Mouse (Mus musculus) ES-CJ7 (cell line): Measurements from ENCODE around the gene Phc2.

Experiments
- DNase-seq: peaks from one replicate; pipeline ENCODE4 v3.0.0; 2011; ENCODE audit warnings: low read depth, low spot score

Gene Phc2

DNA sequence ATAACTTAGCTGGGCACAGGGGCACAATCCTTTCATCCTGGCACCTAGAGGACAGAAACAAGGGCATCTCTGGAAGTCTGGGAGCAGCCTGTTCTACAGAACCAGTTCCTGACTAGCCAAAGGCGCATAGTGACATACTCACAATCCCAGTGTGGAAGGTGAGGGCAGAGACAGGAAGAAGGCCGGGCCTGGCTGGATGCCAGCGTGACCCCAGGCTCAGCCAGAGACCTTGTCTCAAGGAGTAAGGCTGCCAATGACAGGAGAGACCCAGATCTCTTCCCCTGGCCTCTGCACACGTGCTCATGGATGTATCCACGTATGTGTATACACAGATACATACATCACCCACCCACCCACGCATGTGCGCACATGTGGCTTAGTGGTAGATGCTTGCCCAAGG, 127.5 kb downstream of the Phc2 start:
- DNase-seq, result no peak

DNA sequence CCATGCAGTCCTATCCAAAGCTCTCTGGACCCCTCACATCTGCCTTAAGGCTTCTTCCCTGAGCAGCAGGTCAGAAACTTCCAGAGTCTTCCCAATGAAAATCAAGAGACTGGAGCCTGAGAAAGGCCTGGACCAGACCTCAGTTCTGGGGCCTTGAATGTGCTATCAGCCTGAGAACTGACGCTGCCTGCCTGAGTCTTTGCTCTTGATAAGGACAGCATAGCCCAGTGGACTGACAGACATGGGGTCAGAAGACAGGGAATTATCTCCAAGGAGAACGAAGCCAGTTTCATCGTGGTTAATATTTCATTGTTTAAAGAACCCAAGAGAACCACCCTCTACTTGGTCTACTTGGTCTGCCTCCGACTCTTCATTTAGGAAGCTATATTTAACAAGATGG, 128.1 kb downstream of the Phc2 start:
- no peak for DNase-seq

DNA sequence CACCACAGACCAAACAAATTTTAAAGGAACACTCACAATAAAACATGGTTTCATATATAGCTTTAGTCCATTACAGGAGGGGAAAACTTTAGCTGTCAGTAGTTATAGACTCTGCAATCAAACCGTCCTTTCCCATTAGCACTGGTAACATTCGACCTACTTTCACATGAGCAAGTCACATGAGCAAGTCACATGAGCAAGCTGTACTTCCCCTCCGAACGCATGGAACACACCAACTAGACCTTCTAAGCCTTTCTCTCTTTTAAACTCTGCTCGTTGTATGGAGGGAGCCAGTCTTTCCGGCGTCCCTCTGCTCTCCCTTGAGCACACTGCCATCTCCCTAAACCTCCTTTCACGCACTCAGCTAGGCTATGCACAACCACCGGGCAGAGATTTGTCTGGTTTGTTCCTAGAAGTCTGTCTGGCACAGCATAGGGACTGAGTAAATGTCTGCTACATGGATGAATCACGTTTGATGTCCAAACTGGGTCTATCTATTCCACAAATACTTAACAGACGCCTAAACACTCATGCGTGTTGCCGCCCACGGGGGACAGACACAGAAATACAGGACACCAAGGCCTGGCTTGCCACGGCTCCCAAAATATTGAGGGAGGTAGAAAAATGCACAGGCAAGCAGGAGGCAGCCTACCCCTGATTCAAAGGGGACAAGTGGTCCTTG, 130.6 kb downstream of the Phc2 start:
- no peak for DNase-seq

DNA sequence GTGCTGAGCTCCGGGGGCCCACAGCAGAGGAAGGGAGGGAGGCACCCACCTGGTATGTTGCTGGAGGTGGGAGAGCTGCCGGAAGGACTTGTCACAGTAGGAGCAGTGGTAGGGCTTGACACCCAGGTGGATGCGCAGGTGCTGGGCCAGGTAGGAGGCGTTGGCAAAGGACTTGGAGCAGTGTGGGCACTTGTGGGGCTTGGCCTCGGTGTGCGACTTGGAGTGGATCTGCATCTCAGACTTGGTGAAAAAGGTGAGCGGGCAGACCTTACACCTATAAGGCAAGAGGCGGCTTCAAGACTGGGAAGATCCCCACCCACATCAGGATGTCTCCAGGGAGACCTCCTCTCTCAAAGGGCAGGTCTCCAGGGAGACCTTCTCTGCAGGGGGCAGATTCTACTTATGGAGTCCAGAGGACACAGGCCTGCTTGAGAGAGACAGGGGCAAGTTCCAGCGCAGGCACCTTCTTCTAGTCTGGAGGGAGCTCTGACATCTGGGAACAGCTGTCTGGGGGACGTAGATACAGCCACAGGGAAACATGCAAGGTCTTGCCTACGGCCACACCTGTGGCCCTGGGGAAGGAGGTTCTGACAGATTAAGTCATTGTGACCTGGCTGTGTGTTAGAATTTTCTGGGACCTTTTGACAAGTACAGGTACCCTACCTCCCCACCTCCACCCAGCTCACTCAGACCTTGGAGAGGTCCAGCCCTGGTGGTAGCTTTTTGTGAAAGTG, 131.6 kb downstream of the Phc2 start:
- no peak for DNase-seq

DNA sequence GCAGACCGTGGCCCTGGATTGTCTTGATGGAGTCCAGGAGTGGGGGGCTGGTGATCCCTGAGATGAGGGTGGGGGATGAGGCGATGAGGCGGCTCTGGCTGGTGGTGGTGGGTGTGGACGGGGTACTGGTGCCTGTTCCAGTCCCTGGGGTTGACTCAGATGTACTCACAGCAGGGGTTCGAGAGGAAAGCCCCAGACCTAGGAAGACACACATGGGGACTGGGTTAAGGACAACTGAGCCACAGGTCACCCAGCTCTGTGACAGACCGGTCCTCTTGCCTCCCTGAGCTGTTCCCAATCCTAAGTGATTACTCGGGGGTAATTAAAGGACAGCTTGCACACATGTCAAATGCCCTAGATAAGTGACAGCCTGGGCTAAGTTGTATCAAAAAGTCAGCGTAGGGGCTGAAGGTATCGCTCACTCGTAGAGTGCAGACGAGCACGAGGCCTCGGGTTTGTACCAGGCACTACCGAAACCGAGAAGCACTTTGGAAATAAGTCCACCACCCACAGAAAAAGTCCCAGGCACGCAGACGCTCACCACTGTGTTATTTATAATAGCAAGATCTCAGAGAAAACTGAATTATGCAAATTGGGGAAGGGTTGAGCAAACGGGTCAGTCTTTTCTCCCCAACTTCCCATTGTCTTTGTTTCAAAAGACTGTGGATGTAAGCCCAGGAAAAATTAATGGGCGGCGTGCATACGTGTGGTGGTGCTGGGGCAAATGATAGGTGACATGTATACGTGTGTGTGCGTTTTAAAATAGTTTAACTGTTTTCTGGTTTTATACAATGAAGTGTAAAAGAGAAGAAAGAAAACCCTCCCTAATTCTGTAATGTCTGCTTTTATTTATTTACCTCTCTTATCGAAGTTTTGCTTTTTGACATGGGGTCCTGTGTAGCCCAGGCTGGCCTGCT, 132.8 kb downstream of the Phc2 start:
- DNase-seq, result no peak

DNA sequence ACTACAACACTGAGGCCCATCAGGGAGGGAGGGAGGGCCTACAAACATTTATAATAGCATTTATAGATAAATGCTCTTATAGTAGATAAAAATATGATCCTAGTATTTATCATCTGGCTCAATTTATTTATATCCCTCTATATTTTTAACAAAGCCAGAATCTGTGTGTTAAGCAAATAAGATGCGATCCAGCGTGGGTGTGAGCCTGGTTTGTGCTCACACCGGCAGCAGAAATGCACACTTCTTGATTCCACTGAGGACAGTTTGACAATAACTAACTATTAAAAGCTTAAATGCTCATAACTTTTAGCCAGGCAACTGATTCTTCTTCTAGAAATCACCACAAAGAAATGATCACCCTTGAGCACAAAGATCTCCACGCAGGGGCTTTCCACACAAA, 133.6 kb downstream of the Phc2 start:
- no peak for DNase-seq

DNA sequence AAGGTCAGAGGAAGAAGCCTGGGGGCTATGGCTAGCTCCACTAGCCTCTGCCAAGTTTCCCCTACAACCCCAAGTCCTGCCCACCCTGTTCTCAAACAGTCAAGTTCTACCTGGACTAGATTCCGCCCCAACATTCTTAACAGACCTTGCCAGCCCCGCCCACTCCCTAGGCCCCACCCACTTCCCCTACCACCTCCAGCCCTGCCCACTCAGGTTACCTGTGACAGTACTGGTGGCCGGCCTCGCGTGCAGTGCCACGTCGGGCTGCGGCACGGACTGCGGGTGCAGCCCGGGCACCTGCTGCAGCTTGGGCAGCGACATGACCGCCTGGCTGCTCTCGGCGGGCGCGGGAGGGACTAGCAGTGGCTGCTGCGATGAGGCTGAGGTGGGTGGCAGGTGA, 135.1 kb downstream of the Phc2 start:
- no peak for DNase-seq

DNA sequence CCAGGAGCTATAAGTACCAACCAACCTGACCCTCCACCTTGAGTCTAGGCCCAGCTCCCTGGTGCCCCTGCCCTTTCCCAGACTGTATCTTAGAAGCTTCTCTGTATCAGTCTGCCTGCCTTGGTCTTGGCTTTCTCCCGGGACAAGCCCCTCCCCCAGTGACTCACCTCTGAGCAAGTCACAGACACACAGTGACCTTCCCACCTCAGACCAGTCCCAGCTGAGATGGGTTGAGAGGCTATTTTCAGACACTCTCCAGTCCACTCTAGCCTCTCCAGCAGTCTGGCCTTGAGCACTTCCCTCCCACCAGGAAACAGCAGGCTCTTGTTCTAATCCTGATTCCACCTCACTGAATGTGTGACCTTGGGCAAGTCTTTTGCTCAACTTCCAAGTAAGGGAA, 139.2 kb downstream of the Phc2 start:
- peak; percentile 18 for DNase-seq

DNA sequence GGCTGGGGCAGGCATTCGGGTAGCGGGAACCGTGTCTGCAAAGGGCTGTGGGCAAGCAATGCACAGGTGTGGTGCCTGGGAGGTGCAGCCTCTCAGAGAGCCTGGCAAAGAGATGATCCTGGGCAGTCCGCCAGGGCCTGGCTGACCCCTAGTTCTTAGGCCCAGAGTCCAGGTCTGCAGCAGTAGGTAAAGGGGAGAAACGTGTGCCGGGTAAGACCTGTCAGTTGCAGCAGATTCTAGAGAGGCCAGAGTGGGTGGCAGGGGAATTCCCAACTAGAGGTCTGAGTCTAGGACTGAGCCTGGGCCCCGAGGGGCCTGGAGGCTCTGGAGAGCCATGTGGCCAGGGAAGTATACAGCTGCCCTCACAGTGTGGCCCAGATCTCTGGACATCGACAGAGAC, 139.7 kb downstream of the Phc2 start:
- no peak for DNase-seq

DNA sequence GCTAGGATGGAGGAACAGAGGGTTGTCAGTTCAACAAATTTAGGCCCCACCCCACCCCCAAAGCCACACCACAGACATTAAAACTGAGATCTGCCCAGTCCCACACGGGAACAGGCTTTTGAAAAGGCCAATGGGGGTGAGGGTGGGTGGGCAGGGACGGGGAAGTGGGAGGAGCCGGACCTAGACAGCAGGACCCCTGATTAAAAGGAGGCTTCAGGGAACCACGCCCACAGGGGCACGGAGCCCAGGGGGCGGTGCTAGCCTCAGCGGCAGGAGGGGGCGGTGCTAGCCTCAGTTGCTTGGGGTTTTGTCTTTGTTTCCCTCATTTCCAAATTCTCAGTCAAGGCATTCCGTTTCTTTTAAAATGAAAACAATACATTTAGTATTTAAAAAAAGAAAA, 141.1 kb downstream of the Phc2 start:
- peak; percentile 57 for DNase-seq

DNA sequence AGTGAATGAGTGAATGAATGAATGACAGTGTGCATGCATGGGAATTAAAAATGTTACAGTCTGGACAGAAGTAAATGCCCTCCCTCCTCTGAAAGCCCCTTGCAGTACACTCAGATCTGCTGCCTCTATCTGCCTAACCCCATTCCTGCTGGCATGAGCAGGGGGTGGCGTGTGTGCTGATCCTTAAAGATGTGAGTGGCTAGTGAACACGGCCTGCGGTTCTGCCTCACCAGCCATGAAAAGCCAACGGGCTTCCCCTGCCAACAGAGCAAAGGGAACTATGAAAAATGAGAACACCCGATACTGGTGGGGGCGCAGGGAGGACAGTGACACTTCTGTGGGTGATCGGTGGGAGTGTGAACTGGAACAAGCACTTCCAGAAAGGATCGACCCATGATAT, 142.3 kb downstream of the Phc2 start:
- DNase-seq, result no peak

DNA sequence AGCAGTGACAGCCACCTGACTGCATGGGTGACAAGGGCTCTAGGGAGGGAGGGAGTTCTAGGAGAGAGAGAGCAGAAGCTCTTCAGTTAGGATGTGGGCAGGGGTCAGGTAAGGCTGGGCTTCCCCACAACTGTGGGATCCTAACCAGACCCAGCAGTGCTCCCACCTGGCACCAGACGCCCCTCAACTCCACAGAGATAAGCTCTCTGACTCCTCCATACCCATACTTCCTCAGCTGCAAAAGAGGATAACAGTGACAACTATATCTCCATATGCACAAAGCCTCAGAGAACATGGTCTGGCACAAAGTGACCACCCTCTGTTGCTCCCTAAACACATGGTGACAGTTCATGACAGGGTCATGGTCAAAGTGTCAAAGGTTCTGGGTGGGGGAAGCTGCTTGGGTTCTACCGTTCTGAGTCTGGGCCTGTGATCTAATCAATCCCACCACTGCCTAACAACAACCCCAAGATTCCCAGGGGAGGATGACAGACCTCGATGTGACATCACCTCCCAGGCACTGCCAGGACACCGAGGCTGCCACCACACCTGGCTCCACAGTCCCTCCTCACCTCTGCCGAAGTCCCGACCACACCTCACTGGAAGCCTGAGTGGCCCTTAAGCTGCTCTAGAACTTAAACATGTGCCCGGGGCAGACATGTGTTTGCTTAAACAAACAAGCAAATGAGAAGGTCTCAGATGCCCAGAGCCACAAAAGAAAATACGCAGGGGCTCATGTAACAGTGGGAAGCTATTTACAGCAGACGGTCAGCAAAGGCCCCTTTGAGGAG, 147.4 kb downstream of the Phc2 start:
- no peak for DNase-seq
